Mouse (Mus musculus) myocyte (in vitro differentiated cells): ENCODE measurements around the gene Sf1. TPM values are rescaled to one million over a fixed set of nuclear protein-coding genes. Genes with fewer than 3 reads are reported as not detected.
A peak's percentile ranks its signal among the peaks of the same experiment; 100 is the strongest.

Experiments used
- H3K27me3 ChIP-seq: one replicate; pipeline ENCODE4 v1.6.1; 2011; ENCODE audit not compliant: control insufficient read depth, insufficient read depth, insufficient read length
- H3K36me3 ChIP-seq: one replicate; pipeline ENCODE4 v1.6.1; 2011; ENCODE audit not compliant: control insufficient read depth, insufficient read depth
- H3K4me2 ChIP-seq: one replicate; pipeline ENCODE4 v1.6.1; 2011; ENCODE audit warnings: low read depth, control low read depth
- H3K4me3 ChIP-seq: one replicate; pipeline ENCODE4 v1.5.1; 2011; ENCODE audit warnings: mild to moderate bottlenecking, control low read depth, moderate library complexity
- H3K79me2 ChIP-seq: one replicate; pipeline ENCODE4 v1.6.1; 2011; ENCODE audit not compliant: control insufficient read depth, insufficient read depth
- H3ac ChIP-seq: one replicate; pipeline ENCODE4 v1.6.1; 2011; ENCODE audit not compliant: control insufficient read depth, insufficient read length
- CEBPB ChIP-seq: IDR thresholded peaks from 2 replicates; pipeline ENCODE4 v1.6.1; 2011; ENCODE audit warnings: mild to moderate bottlenecking, moderate library complexity; ENCODE audit not compliant: poor library complexity, insufficient read depth, severe bottlenecking
- E2F4 ChIP-seq: IDR thresholded peaks from one replicate; pipeline ENCODE4 v1.6.1; 2011; ENCODE audit warnings: mild to moderate bottlenecking, control low read depth, moderate library complexity; ENCODE audit not compliant: insufficient read depth
- MAX ChIP-seq: IDR thresholded peaks from one replicate; pipeline ENCODE4 v1.6.1; 2011; ENCODE audit warnings: low read depth, mild to moderate bottlenecking, control low read depth
- MYOD1 ChIP-seq, 3 experiments: IDR thresholded peaks; one replicate each; pipeline ENCODE4 v1.6.1; 2011; ENCODE audit warnings: control low read depth in 2 of 3, low read depth in 2 of 3, mild to moderate bottlenecking in 2 of 3, moderate library complexity in 1 of 3; ENCODE audit not compliant: insufficient read length in 2 of 3, control insufficient read depth in 1 of 3
- MYOG ChIP-seq, 3 experiments: IDR thresholded peaks; one replicate each; pipeline ENCODE4 v1.6.1; 2011; ENCODE audit warnings: control low read depth in 2 of 3, low read depth in 2 of 3, mild to moderate bottlenecking in 2 of 3; ENCODE audit not compliant: insufficient read length in 2 of 3, control insufficient read depth in 1 of 3, insufficient read depth in 1 of 3
- POLR2A ChIP-seq: IDR thresholded peaks from one replicate; pipeline ENCODE4 v1.6.1; 2011; ENCODE audit warnings: low read depth, mild to moderate bottlenecking, control low read depth, moderate library complexity; ENCODE audit not compliant: insufficient read length
- POLR2AphosphoS2 ChIP-seq: IDR thresholded peaks from one replicate; pipeline ENCODE4 v1.6.1; 2011; ENCODE audit warnings: low read depth, control low read depth; ENCODE audit not compliant: insufficient read length
- REST ChIP-seq: IDR thresholded peaks from one replicate; pipeline ENCODE4 v1.6.1; 2011; ENCODE audit warnings: mild to moderate bottlenecking, control low read depth, moderate library complexity; ENCODE audit not compliant: insufficient read depth, insufficient read length
- SRF ChIP-seq: IDR thresholded peaks from one replicate; pipeline ENCODE4 v1.6.1; 2011; ENCODE audit warnings: low read depth; ENCODE audit not compliant: control insufficient read depth, insufficient read length
- TCF12 ChIP-seq: IDR thresholded peaks from one replicate; pipeline ENCODE4 v1.6.1; 2011; ENCODE audit warnings: mild to moderate bottlenecking, control low read depth; ENCODE audit not compliant: poor library complexity, insufficient read depth, severe bottlenecking
- TCF3 ChIP-seq: IDR thresholded peaks from one replicate; pipeline ENCODE4 v1.6.1; 2011; ENCODE audit warnings: low read depth, control low read depth; ENCODE audit not compliant: insufficient read length
- USF1 ChIP-seq: IDR thresholded peaks from one replicate; pipeline ENCODE4 v1.6.1; 2011; ENCODE audit warnings: low read depth, mild to moderate bottlenecking, control low read depth, moderate library complexity
- polyA plus RNA-seq: library from polyadenylated mRNA; unstranded; fragments of >200 nt; fragmentation: generic; extraction: Trizol; gene quantifications from one replicate; pipeline ENCODE4 v1.2.1, GENCODE M21; 2012; ENCODE audit warnings: missing spikeins

The Sf1 gene
- polyA plus RNA-seq, 1 experiment = 131 TPM

DNA sequence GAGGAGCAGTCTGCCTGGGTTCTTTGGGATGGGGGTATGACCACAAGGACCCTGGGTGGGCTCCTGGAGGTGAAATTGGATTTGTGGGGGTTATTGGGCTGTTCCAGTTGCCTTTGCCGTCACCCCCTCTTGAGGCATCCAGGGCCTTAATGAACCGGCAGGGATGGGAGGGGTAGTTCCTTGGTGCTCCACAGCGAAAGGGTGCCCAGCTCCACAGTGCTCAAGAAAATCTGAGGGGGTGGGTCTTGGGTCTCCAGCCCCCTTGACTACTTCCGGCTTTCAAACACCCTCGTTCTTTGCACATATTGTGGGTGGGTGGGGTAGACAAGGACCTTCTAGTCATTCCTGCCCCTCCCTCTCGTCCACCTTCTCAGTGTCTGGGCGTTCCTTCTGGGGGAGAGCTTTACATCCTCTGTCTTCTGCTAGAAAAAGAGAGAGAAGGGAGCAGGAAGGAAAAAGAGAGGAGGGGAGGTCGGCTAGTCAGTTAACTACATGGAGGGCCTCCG lies 56.4 kb downstream of the Sf1 start:
- no peak overlapping the region for H3K4me3 ChIP-seq
- no peaks in the 10 kb centered on the region for H3K79me2 ChIP-seq
- H3K4me2 ChIP-seq = no peak overlapping the region
- H3ac ChIP-seq = no peak overlapping the region
- TF ChIP-seq MYOG (IDR thresholded peaks at IDR 0.05; ENCODE audit: control insufficient read depth in 1 of 3, insufficient read depth in 1 of 3, insufficient read length in 2 of 3, low read depth in 2 of 3) (no peak), SRF (no peak), REST (no peak), TCF3 (no peak), POLR2A (no peak), USF1 (no peak), MYOD1 (IDR thresholded peaks at IDR 0.05; ENCODE audit: control insufficient read depth in 1 of 3, insufficient read length in 2 of 3, low read depth in 2 of 3) (no peak), TCF12 (no peak), POLR2AphosphoS2 (no peak), CEBPB (no peak), MAX (no peak), E2F4 (no peak)
- no peaks in the 10 kb centered on the region for H3K36me3 ChIP-seq
- H3K27me3 ChIP-seq = peaks cover 84% of the 10 kb centered on the region

DNA sequence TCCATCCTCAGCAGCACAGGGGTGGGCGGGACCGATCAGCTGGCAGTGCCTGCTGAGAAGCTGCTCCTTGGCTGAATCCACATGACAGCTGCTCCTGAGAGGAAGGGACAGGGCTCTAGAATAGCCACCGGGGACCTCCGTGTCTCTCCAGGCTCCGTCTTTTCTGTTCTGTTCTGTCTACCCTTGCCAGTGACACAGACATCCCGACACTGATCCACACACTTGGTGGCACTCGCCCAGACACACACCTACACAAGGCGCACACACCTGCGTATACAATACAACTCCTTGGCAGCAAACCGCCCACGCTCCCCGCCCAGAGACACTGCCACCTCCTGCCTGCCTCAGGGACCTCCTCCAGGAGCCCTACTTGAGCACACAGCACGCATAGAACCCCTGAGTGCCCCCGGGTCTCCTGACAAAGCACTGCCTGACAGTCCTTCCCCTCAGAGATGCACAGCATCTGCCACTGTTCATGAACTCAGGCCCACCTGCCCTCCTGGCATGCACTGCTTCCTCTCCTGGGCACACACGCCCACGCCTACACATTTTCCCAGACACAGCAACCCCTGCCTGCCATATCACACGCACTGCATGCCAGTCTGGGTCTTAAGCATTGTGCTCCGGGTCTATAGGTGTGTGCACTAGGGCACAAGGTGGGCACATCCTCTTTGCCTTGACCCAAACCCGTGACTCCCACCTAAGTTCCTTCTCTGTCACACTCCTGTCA lies 57.2 kb downstream of the Sf1 start:
- no peaks in the 10 kb centered on the region for H3K79me2 ChIP-seq
- no peak overlapping the region for H3K4me2 ChIP-seq
- no peak overlapping the region for H3K4me3 ChIP-seq
- no peak overlapping the region for H3ac ChIP-seq
- H3K27me3 ChIP-seq = peaks cover 78% of the 10 kb centered on the region
- TF ChIP-seq MYOD1 (IDR thresholded peaks at IDR 0.05; ENCODE audit: control insufficient read depth in 1 of 3, insufficient read length in 2 of 3, low read depth in 2 of 3) (peak in 1 of 3 experiments; percentile 44), MYOG (IDR thresholded peaks at IDR 0.05; ENCODE audit: control insufficient read depth in 1 of 3, insufficient read depth in 1 of 3, insufficient read length in 2 of 3, low read depth in 2 of 3) (peak in 1 of 3 experiments; percentile 32), POLR2AphosphoS2 (no peak)
- H3K36me3 ChIP-seq = no peaks in the 10 kb centered on the region

DNA sequence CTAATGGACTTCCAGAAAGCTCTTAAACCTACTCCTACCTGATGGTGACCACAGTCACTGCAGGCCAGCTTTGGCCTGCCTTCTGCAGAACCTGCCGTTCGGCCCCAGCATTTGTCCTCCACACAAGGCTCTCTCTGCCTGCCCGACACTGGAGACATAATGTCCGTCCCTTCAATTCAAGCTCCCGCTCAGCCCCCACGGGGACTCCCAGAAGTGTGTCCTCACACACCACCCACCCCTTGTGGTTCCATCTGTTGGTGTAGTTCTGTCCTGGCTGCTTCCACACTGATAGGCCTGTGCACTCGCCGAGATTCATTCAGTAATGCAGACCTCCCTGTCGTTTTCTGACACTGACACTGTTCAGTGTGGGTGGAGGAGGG lies 57.7 kb downstream of the Sf1 start:
- H3K4me3 ChIP-seq = no peak overlapping the region
- no peaks in the 10 kb centered on the region for H3K79me2 ChIP-seq
- no peaks in the 10 kb centered on the region for H3K36me3 ChIP-seq
- no peak overlapping the region for H3ac ChIP-seq
- TF ChIP-seq MYOD1 (IDR thresholded peaks at IDR 0.05; ENCODE audit: control insufficient read depth in 1 of 3, insufficient read length in 2 of 3, low read depth in 2 of 3) (no peak), POLR2AphosphoS2 (no peak), MYOG (IDR thresholded peaks at IDR 0.05; ENCODE audit: control insufficient read depth in 1 of 3, insufficient read depth in 1 of 3, insufficient read length in 2 of 3, low read depth in 2 of 3) (no peak), SRF (no peak), E2F4 (no peak)
- H3K27me3 ChIP-seq = peaks cover 78% of the 10 kb centered on the region
- no peak overlapping the region for H3K4me2 ChIP-seq

- H3K36me3 ChIP-seq = no peaks in the 10 kb centered on the region
- H3ac ChIP-seq = no peak overlapping the region
- no peaks in the 10 kb centered on the region for H3K79me2 ChIP-seq
- no peak for TF ChIP-seq POLR2AphosphoS2
- no peak for TF ChIP-seq E2F4
- no peak for TF ChIP-seq REST
- TF ChIP-seq MAX = no peak
- TF ChIP-seq USF1 = no peak
- TF ChIP-seq POLR2A = no peak
- no peak for TF ChIP-seq TCF3
- no peak for TF ChIP-seq TCF12
- H3K27me3 ChIP-seq = peaks cover 69% of the 10 kb centered on the region
- H3K4me3 ChIP-seq = no peak overlapping the region
- no peak overlapping the region for H3K4me2 ChIP-seq
Measured at GRCm38 (mm10) chr19:6422014-6422413, 58.5 kb downstream of the Sf1 start.

DNA sequence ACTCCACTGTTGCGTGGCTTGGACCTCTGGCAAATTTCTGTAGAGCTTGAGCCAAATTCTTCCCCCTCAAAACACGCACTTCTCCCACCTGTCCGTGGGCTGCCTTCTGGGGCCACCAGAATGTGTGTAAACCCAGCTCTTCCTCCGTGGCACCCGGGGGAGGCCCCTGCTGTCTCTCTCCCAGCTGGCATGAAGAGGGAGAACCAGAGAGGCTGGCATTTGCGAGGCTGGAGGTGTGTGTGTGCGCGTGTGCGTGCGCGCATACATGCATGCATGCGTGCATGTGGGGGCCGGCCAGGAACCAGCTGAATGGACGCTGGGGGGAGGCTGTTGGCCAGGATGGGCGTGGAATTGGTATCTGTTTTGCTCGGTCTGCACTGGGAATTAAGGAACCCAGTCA lies 59.8 kb downstream of the Sf1 start:
- Histone ChIP-seq H3K4me3 (no peak overlapping the region), H3K27me3 (peaks cover 67% of the 10 kb centered on the region), H3K36me3 (no peaks in the 10 kb centered on the region), H3K4me2 (no peak overlapping the region), H3ac (no peak overlapping the region), H3K79me2 (no peaks in the 10 kb centered on the region)
- no peak for TF ChIP-seq USF1
- no peak for TF ChIP-seq MYOD1 (IDR thresholded peaks at IDR 0.05; ENCODE audit: control insufficient read depth in 1 of 3, insufficient read length in 2 of 3, low read depth in 2 of 3)
- no peak for TF ChIP-seq CEBPB
- no peak for TF ChIP-seq E2F4
